ENCODE assay signal across 8 mouse cellular contexts in genomic region chr4:34615303-34615702, GRCm38 (mm10). TPM values are rescaled to one million over a fixed set of nuclear protein-coding genes. Genes with fewer than 3 reads are reported as not detected.
DNase-seq lines count a peak whose midpoint lies in the region; ATAC-seq and TF ChIP-seq lines count a peak whose summit lies in the region.

No protein-coding gene starts in this region.

- H3K27me3 ChIP-seq in forebrain, embryonic 16.5 days (replicated peaks; ENCODE audit: control insufficient read depth, insufficient read depth, low read length), result no peaks in the 10 kb centered on the region
- no peaks in the 10 kb centered on the region for H3K27me3 ChIP-seq in kidney, adult 2 months (replicated peaks; ENCODE audit: control insufficient read depth, insufficient read depth, low read length)
- no peaks in the 10 kb centered on the region for H3K27me3 ChIP-seq in liver, embryonic 16.5 days (ENCODE audit: control insufficient read depth, insufficient read depth, low read depth, low read length)

- peak; percentile 10 for ATAC-seq in forebrain, embryonic 16.5 days
- no peak for ATAC-seq in liver, embryonic 16.5 days (ENCODE audit: low read depth)

- no peak overlapping the region for H3K27ac ChIP-seq in bone marrow macrophage, adult 2 months (ENCODE audit: insufficient read depth, low read depth, low read length)
- H3K27ac ChIP-seq in forebrain, embryonic 16.5 days (ENCODE audit: low read length), result no peak overlapping the region; the same call in none of the 2 replicates
- peak overlapping the region; percentile 75 for H3K27ac ChIP-seq in kidney, adult 2 months (ENCODE audit: insufficient read depth, low read depth, low read length)
- peak overlapping the region; percentile 90; the same call in 1 of the 2 replicates for H3K27ac ChIP-seq in liver, embryonic 16.5 days (ENCODE audit: low read length)
- peak overlapping the region; percentile 87 for H3K27ac ChIP-seq in olfactory bulb, adult 2 months (ENCODE audit: insufficient read depth, low read depth, low read length)

- no peak for TF ChIP-seq POLR2A in bone marrow macrophage, adult 2 months (IDR thresholded peaks at IDR 0.05; ENCODE audit: borderline replicate concordance, low read depth, low read length)
- TF ChIP-seq POLR2A in kidney, adult 2 months (IDR thresholded peaks at IDR 0.05; ENCODE audit: low read depth, low read length), result no peak
- no peak for TF ChIP-seq POLR2A in olfactory bulb, adult 2 months (IDR thresholded peaks at IDR 0.05; ENCODE audit: insufficient read depth, low read depth, low read length)

- H3K36me3 ChIP-seq in forebrain, embryonic 16.5 days (ENCODE audit: control insufficient read depth, insufficient read depth), result no peaks in the 10 kb centered on the region
- H3K36me3 ChIP-seq in kidney, adult 2 months (ENCODE audit: control insufficient read depth, insufficient read depth, low read length), result no peaks in the 10 kb centered on the region
- no peaks in the 10 kb centered on the region for H3K36me3 ChIP-seq in liver, embryonic 16.5 days (ENCODE audit: control insufficient read depth, insufficient read depth)

- H3K4me2 ChIP-seq in forebrain, embryonic 16.5 days (ENCODE audit: low read length), result peak overlapping the region; percentile 98
- peak overlapping the region; percentile 76 for H3K4me2 ChIP-seq in liver, embryonic 16.5 days (ENCODE audit: low read depth, low read length)

- peak overlapping the region; percentile 91 for H3K9ac ChIP-seq in forebrain, embryonic 16.5 days (replicated peaks; ENCODE audit: low read depth, low read length)
- peak overlapping the region; percentile 92 for H3K9ac ChIP-seq in liver, embryonic 16.5 days (ENCODE audit: low read depth, low read length)

- peak; percentile 12 for DNase-seq in retina, embryonic 14.5 days (ENCODE audit: low spot score)
- no peak for DNase-seq in retina, postnatal 1 day
- DNase-seq in kidney, adult 2 months, result peak; percentile 40
- DNase-seq in ovary, postnatal 36 days (ENCODE audit: low spot score), result no peak

- WGBS in forebrain, embryonic 16.5 days, result 1% methylated on average over 13 of the region's 13 CpGs
- 1% methylated on average over 13 of the region's 13 CpGs for WGBS in kidney, adult 2 months
- WGBS in liver, embryonic 16.5 days (ENCODE audit: insufficient replicate concordance), result under 1% methylated on average over 13 of the region's 13 CpGs
- WGBS in olfactory bulb, adult 2 months, result under 1% methylated on average over 13 of the region's 13 CpGs

- H3K4me1 ChIP-seq in bone marrow macrophage, adult 2 months (ENCODE audit: control insufficient read depth, insufficient read depth, low read length), result peaks cover 22% of the 10 kb centered on the region
- peaks cover 25% of the 10 kb centered on the region for H3K4me1 ChIP-seq in forebrain, embryonic 16.5 days (replicated peaks; ENCODE audit: control insufficient read depth, insufficient read depth, low read length)
- H3K4me1 ChIP-seq in kidney, adult 2 months (ENCODE audit: control insufficient read depth, insufficient read depth, low read length), result peaks cover 6% of the 10 kb centered on the region; the same call in 1 of the 2 replicates
- peaks cover 16% of the 10 kb centered on the region for H3K4me1 ChIP-seq in liver, embryonic 16.5 days (ENCODE audit: control insufficient read depth, low read depth, low read length)
- peaks cover 9% of the 10 kb centered on the region for H3K4me1 ChIP-seq in olfactory bulb, adult 2 months (ENCODE audit: control insufficient read depth, insufficient read depth, low read length)

- TF ChIP-seq CTCF in bone marrow macrophage, adult 2 months (IDR thresholded peaks at IDR 0.05; ENCODE audit: low read depth, low read length), result no peak
- no peak for TF ChIP-seq CTCF in kidney, adult 2 months (conservative IDR thresholded peaks at IDR 0.05; ENCODE audit: insufficient read depth, insufficient read length, low read depth, low read length)
- TF ChIP-seq CTCF in olfactory bulb, adult 2 months (IDR thresholded peaks at IDR 0.05; ENCODE audit: insufficient read depth, low read depth, low read length), result no peak

- peak overlapping the region; percentile 94 for H3K4me3 ChIP-seq in bone marrow macrophage, adult 2 months (ENCODE audit: insufficient read depth, low read length)
- H3K4me3 ChIP-seq in forebrain, embryonic 16.5 days (replicated peaks; ENCODE audit: low read length), result peak overlapping the region; percentile 79
- peak overlapping the region; percentile 80 for H3K4me3 ChIP-seq in kidney, adult 2 months (ENCODE audit: insufficient read depth, low read depth, low read length)
- H3K4me3 ChIP-seq in liver, embryonic 16.5 days (ENCODE audit: low read depth, low read length), result peak overlapping the region; percentile 92
- peak overlapping the region; percentile 95 for H3K4me3 ChIP-seq in olfactory bulb, adult 2 months (ENCODE audit: insufficient read depth, low read depth, low read length)

- no peaks in the 10 kb centered on the region for H3K9me3 ChIP-seq in forebrain, embryonic 16.5 days (ENCODE audit: control insufficient read depth, low read length)
- H3K9me3 ChIP-seq in liver, embryonic 16.5 days (replicated peaks; ENCODE audit: control insufficient read depth, low read length), result no peaks in the 10 kb centered on the region

RNA-seq across cellular contexts. Expression of gene Rars2, which starts 0.5 kb away (rescaled TPM):
- 15.1 and 18.5 TPM in 2 replicates for polyA plus RNA-seq in bone marrow macrophage, adult 2 months (2012; ENCODE audit: insufficient read depth, insufficient read length, missing spikeins)
- polyA plus RNA-seq in forebrain, embryonic 16.5 days (2015; fragmentation: Nextera tagmentation; extraction: Ambion mirVana), result 55.0 and 63.4 TPM in 2 replicates
- polyA plus RNA-seq in kidney, adult 2 months (2012; rRNA removed), result 17.8 and 21.2 TPM in 2 replicates
- polyA plus RNA-seq in liver, embryonic 16.5 days (2015; fragmentation: Nextera tagmentation; extraction: Ambion mirVana), result 21.7 and 24.6 TPM in 2 replicates
- polyA plus RNA-seq in olfactory bulb, adult 2 months (2012; ENCODE audit: insufficient read depth, insufficient read length, low replicate concordance, missing spikeins), result not detected in 2 replicates

RNA-seq across cellular contexts. Expression of gene Orc3, which starts 0.6 kb away (rescaled TPM):
- 41.7 and 43.2 TPM in 2 replicates for polyA plus RNA-seq in bone marrow macrophage, adult 2 months (2012; ENCODE audit: insufficient read depth, insufficient read length, missing spikeins)
- 99.1 and 104 TPM in 2 replicates for polyA plus RNA-seq in forebrain, embryonic 16.5 days (2015; fragmentation: Nextera tagmentation; extraction: Ambion mirVana)
- polyA plus RNA-seq in kidney, adult 2 months (2012; rRNA removed), result 16.6 and 18.7 TPM in 2 replicates
- polyA plus RNA-seq in liver, embryonic 16.5 days (2015; fragmentation: Nextera tagmentation; extraction: Ambion mirVana), result 36.8 and 38.9 TPM in 2 replicates
- polyA plus RNA-seq in olfactory bulb, adult 2 months (2012; ENCODE audit: insufficient read depth, insufficient read length, low replicate concordance, missing spikeins), result 439 TPM in 1 of 2 replicates, not detected in the other

Comparison
In these comparisons a context has a peak if more than half of its experiments do, and no peak if none do; other contexts are left out.
1. DNase-seq: peak in retina, embryonic 14.5 days (single experiment) and kidney, adult 2 months (single experiment); none in retina, postnatal 1 day (single experiment) and ovary, postnatal 36 days (single experiment).
2. H3K27ac ChIP-seq: peak in kidney, adult 2 months (single experiment), liver, embryonic 16.5 days (single experiment) and olfactory bulb, adult 2 months (single experiment); none in bone marrow macrophage, adult 2 months (single experiment) and forebrain, embryonic 16.5 days (single experiment).
3. Peak in every context shown above with its lines, with median percentiles within 50 percentile points of each other: H3K4me3 ChIP-seq.